Mouse (Mus musculus) liver, adult (tissue): ENCODE data around the gene Olfr1065.
"Not testable (repeated sequence)": the region's sequence is repeated elsewhere in the genome, so short reads cannot be mapped to it uniquely, and the experiment has no call there.

ENCODE experiments used
- GATA4 ChIP-seq: IDR thresholded peaks from 2 replicates; pipeline ENCODE4 v1.6.1; 2014; ENCODE audit warnings: mild to moderate bottlenecking, low read length; ENCODE audit not compliant: insufficient replicate concordance

Olfr1065 gene

DNA sequence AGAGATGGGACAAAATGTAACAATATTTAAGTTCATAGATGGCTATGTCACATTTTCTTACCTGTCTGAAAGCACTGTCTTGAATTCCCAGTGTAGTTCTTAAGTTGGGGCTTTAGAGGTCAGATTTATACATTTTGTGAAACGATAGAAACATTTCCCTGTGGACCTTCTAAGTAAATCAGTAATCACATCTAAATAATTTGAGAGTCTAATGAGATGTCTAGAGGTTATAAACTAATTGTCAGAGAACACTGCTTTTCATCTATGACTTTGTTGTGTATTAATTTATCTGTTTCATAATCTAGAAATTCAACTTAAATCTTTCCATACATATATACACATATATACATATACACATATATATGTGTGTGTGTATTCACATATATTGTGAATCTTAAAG is at the start of gene Olfr1065:
TSS of gene Olfr1065 (minus strand) at position 101 of the 400 bp plus-strand sequence.
- TF ChIP-seq GATA4, result not testable (repeated sequence)

DNA sequence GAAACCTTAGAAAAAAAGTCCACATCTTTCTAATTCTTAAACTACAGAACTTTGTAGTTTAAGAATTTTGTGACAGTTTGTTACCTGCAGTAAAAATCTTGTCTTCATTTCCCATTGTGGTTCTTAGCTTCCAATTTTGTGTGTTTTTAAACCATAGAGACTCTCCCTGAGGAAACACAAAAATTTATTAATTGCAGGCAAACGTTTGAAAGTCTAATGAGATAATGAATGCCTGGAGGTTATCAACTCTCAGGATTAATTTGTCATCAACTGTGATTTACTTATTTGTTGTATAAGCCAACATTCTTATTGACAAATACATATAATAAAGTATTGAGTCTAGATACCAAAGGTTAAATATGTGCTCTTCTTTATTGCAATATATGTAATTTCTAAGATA is 36.9 kb upstream of the Olfr1065 start, which contains the start of gene Olfr228:
TSS of gene Olfr228 (minus strand) at position 101 of the 400 bp plus-strand sequence.
- TF ChIP-seq GATA4, result no peak

DNA sequence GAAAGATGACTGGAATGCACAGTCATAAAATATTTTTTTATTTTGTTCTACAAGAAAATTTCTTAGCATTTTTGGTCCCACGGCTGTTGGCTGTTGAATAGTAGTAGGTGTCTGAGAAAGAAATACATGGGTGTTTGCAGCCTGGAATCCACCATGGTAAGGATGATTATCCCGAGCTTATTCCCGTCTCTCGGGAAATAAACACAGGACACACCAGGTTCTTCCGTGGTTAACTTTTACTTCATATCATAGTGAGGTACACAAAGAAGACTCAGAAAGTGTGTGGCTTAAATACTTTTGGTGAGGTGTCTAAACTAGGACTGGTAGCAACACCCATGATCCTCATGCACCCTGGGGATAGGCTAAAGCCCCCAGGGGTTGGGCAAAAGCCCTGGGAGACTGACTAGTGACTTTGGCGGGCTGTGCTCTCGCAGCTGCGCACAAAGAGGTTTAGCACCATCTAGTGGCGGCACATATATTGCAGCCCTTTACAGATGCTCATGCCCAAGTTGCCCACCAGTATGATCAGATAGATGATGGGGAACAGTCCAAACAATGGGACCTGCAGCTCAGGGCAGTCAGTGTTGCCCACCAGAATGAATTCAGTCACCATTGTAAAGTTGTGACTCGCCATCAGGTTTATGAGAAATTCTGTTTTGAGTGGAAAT is 14.2 kb upstream of the Olfr1065 start:
- no peak for TF ChIP-seq GATA4

DNA sequence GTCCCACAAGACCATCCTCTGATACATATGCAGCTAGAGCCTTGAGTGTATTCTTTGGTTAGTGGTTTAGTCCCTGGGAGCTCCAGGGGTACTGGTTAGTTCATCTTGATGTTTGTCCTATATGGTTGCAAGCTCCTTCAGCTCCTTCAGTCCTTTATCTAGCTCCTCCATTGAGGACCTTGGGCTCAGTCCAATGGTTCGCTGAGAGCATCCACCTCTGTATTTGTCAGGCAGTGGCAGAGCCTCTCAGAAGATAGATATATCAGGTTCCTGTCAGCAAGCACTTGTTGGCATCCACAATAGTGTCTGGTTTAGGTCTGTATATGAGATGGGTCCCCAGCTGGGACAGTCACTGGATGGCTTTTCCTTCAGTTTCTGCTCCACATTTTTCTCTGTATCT is 10.0 kb upstream of the Olfr1065 start:
- no peak for TF ChIP-seq GATA4

GRCm38 (mm10) chr2:86456169-86456568 is 5.8 kb upstream of the Olfr1065 start, which contains the start of gene Olfr1066:
Gene Olfr1066, minus strand, starts transcription at chr2:86456269.
- no peak for TF ChIP-seq GATA4

GRCm38 (mm10) chr2:86426649-86427048 is 23.7 kb downstream of the Olfr1065 start, which contains the start of gene Olfr1062:
Gene Olfr1062, minus strand, starts transcription at chr2:86426749.
- TF ChIP-seq GATA4, result not testable (repeated sequence)

- no peak for TF ChIP-seq GATA4
These were observed 36.4 kb downstream of the Olfr1065 start, which contains the start of gene Olfr1061 for GRCm38 (mm10) chr2:86413950-86414349. Gene Olfr1061, minus strand, starts transcription at chr2:86414050.

DNA sequence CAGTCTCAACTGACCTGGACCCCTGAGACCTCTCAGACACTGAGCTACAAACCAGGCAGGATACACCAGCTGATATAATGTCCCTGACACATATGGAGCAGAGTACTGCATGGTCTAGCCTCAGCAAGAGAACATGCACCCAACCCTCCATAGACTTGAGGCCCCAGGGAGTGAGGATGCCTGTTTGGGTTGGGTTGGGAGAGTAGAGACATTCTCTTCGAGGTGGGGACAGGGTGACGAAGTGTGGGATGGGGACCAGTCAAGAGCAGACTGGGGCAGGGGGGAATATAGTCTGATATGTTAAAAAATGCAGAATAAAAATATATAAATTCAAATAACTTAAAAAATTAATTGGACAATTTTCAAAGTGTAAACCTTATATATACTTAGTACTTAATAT is 55.3 kb downstream of the Olfr1065 start:
- TF ChIP-seq GATA4, result no peak
